Mouse (Mus musculus) mesoderm, embryonic 11.5 days (tissue): ENCODE results near the gene 4930402F06Rik.
A peak's percentile ranks its signal among the peaks of the same experiment; 100 is the strongest.

Source experiments
- DNase-seq: peaks from one replicate; pipeline ENCODE4 v3.0.0-alpha.2; 2012; ENCODE audit warnings: low read depth, low spot score

The 4930402F06Rik gene

GRCm38 (mm10) chr2:35417231-35417630 is 20.3 kb upstream of the 4930402F06Rik start:
- DNase-seq: no peak

- no peak for DNase-seq
These were observed 19.5 kb upstream of the 4930402F06Rik start for GRCm38 (mm10) chr2:35416473-35416872.

- no peak for DNase-seq
These were observed 15.8 kb upstream of the 4930402F06Rik start for GRCm38 (mm10) chr2:35412810-35413209.

- no peak for DNase-seq
These were observed 15.3 kb upstream of the 4930402F06Rik start for GRCm38 (mm10) chr2:35412246-35412645.

GRCm38 (mm10) chr2:35411640-35412190 is 14.7 kb upstream of the 4930402F06Rik start:
- DNase-seq: no peak

- no peak for DNase-seq
These were observed 12.5 kb upstream of the 4930402F06Rik start for GRCm38 (mm10) chr2:35409466-35409865.

- no peak for DNase-seq
These were observed 11.6 kb upstream of the 4930402F06Rik start for GRCm38 (mm10) chr2:35408409-35409110.

GRCm38 (mm10) chr2:35407878-35408277 is 10.9 kb upstream of the 4930402F06Rik start:
- no peak for DNase-seq

GRCm38 (mm10) chr2:35407266-35407665 is 10.3 kb upstream of the 4930402F06Rik start:
- no peak for DNase-seq

GRCm38 (mm10) chr2:35406611-35407010 is 9.6 kb upstream of the 4930402F06Rik start:
- no peak for DNase-seq

- no peak for DNase-seq
These were observed 5.4 kb upstream of the 4930402F06Rik start for GRCm38 (mm10) chr2:35402391-35402790.

- no peak for DNase-seq
These were observed 3.8 kb upstream of the 4930402F06Rik start for GRCm38 (mm10) chr2:35400739-35401138.

- no peak for DNase-seq
These were observed 1.3 kb upstream of the 4930402F06Rik start for GRCm38 (mm10) chr2:35398184-35398828.

- peak; percentile 73 for DNase-seq
These were observed 707 bp upstream of the 4930402F06Rik start for GRCm38 (mm10) chr2:35397590-35398173.

GRCm38 (mm10) chr2:35385441-35385871 is 11.5 kb downstream of the 4930402F06Rik start:
- no peak for DNase-seq

GRCm38 (mm10) chr2:35379306-35379705 is 17.7 kb downstream of the 4930402F06Rik start:
- DNase-seq: no peak

- no peak for DNase-seq
These were observed 19.4 kb downstream of the 4930402F06Rik start for GRCm38 (mm10) chr2:35377600-35377999.

- peak; percentile 53 for DNase-seq
These were observed 24.0 kb downstream of the 4930402F06Rik start for GRCm38 (mm10) chr2:35373003-35373402.

- DNase-seq: no peak
These were observed 26.3 kb downstream of the 4930402F06Rik start for GRCm38 (mm10) chr2:35370686-35371085.

GRCm38 (mm10) chr2:35367629-35368028 is 29.3 kb downstream of the 4930402F06Rik start, which contains the start of gene 4930568D16Rik:
4930568D16Rik (minus strand) TSS chr2:35367729.
- no peak for DNase-seq

- DNase-seq: peak; percentile 22
These were observed 47.8 kb downstream of the 4930402F06Rik start for GRCm38 (mm10) chr2:35349184-35349583.

- DNase-seq: no peak
These were observed 51.0 kb downstream of the 4930402F06Rik start for GRCm38 (mm10) chr2:35345984-35346383.
